Mouse (Mus musculus) ES-Bruce4 (cell line): ENCODE measurements around the gene Prg2.

Experiments used
- CTCF ChIP-seq: IDR thresholded peaks from one replicate; pipeline ENCODE4 v1.8.1; 2011; ENCODE audit warnings: low read depth, low read length
- EP300 ChIP-seq: IDR thresholded peaks from 2 replicates; pipeline ENCODE4 v1.6.1; 2011; ENCODE audit warnings: low read depth, low read length; ENCODE audit not compliant: insufficient read depth

DNA sequence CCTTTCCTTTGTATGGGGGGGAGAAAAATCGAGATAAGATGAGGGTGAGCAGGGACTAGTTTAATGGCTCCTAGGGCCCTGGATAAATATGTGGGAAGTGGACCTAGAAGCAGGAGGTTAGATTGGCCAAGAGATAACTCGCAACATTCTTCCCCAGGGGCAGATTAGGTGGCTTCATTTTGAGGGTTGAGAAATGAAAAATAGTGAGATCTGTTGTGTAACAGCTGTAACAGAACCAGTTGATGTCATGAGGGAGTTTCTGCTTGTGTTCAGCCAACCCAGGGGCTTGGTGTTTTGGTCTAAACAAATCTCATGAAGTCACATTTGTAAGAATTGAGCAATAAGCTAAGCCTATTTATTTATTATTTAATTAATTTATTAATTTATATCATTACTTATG lies 38.9 kb upstream of the Prg2 start:
- TF ChIP-seq CTCF (no peak), EP300 (no peak)
